Mouse (Mus musculus): ENCODE measurements around the gene Tomm7. TPM values are rescaled to one million over a fixed set of nuclear protein-coding genes. Genes with fewer than 3 reads are reported as not detected.

Tomm7 gene
- polyA plus RNA-seq, 1 experiment from 2014 or later: 97.7 TPM

Other genes with a start within 250 kb of the Tomm7 start
- 110 and 119 TPM in 2 replicates for gene Srpk2, start 159.5 kb downstream of the Tomm7 start, polyA plus RNA-seq (2014; fragmentation: Nextera tagmentation; extraction: Ambion mirVana)
- 15.3 and 16.2 TPM in 2 replicates for gene Pus7, start 60.5 kb downstream of the Tomm7 start, polyA plus RNA-seq (2014; fragmentation: Nextera tagmentation; extraction: Ambion mirVana)
- 25.8 and 28.8 TPM in 2 replicates for gene Rint1, start 56.5 kb downstream of the Tomm7 start, polyA plus RNA-seq (2014; fragmentation: Nextera tagmentation; extraction: Ambion mirVana)
- gene Fam126a, start 186.5 kb upstream of the Tomm7 start, polyA plus RNA-seq (2014; fragmentation: Nextera tagmentation; extraction: Ambion mirVana): 37.9 and 41.8 TPM in 2 replicates

Measured in hindbrain, embryonic 14.5 days (tissue).